Mouse (Mus musculus): ENCODE measurements around the gene Olfr108.

Olfr108 gene

GRCm38 (mm10) chr17:37445180-37445579, at the start of gene Olfr108:
TSS of gene Olfr108 (plus strand) at chr17:37445480.
- DNase-seq (ENCODE audit: low read depth, low spot score) = no peak

DNA sequence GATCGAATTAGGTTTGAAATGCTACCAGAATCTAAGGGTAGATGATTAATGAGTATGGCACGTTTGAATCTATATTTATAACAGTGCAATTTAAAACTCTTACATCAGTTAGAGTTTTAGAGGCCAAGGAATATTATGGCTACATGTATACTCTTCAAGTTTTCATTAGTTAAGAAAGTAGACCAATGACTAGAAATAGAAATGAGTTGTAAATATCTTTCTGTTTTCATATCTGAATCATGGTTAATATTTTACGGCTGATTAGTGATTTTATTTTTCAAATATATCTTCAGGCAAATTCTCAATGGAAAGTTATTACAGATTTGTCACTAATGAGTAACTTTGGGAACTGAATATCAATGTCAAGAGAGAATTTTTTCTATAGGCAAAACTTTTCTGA, 46.4 kb upstream of the Olfr108 start, which contains the start of gene Olfr107:
Gene Olfr107 (plus strand): TSS at position 301 of the 400 bp plus-strand sequence.
- DNase-seq (ENCODE audit: low read depth, low spot score) = no peak

DNA sequence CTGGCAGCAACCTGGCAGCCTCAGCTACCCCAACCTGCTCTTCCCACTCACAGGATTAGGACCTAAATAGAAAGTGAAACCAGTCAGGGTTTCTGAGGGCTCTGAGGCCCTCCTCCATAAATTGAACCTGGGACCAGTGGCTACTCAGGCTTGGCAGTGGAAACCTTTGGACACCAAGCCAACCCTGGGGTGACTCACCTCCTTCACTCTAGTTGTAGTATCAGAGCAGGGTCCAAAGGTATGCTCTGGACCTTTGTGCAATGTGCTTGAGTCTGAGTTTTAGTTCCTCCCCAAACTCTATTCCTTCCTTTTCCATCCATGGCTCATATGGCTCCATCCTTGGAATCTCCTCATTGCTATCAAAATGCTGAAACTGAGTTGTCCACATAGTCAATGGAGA, 31.9 kb upstream of the Olfr108 start:
- DNase-seq (ENCODE audit: low read depth, low spot score) = no peak

- no peak for DNase-seq (ENCODE audit: low read depth, low spot score)
These were observed 13.3 kb downstream of the Olfr108 start, which contains the start of gene Olfr109 for GRCm38 (mm10) chr17:37458616-37459015. TSS of gene Olfr109 (plus strand) at chr17:37458916.

DNA sequence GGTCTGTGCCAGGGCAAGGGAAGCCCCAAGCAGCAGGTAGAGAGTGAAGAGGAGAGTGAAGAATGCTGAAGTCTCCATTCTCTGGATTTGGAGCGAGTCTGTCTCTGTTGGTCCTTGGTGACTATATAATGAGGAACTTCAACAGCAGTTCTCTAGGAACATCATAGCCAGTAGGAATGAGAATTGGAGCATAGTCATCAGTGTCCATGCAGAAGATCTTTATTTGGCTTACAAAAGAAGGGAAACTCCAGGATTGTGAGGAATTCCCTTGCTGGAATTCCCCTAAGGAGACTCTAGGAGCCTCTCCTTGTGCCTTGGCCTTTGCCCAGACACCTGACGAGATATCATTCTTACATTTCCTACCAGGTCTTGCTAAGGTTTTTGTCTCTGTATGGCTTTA, 38.2 kb downstream of the Olfr108 start, which contains the start of gene H2-M2:
Gene H2-M2 (minus strand): TSS at position 101 of the 400 bp plus-strand sequence.
- DNase-seq (ENCODE audit: low read depth, low spot score) = no peak

- DNase-seq (ENCODE audit: low read depth, low spot score) = peak; percentile 59
These were observed 46.7 kb downstream of the Olfr108 start, which contains the start of gene Olfr110 for GRCm38 (mm10) chr17:37491930-37492518. TSS of gene Olfr110 (plus strand) at chr17:37492468.
